ENCODE assay signal across 18 mouse cellular contexts in the genomic region with DNA sequence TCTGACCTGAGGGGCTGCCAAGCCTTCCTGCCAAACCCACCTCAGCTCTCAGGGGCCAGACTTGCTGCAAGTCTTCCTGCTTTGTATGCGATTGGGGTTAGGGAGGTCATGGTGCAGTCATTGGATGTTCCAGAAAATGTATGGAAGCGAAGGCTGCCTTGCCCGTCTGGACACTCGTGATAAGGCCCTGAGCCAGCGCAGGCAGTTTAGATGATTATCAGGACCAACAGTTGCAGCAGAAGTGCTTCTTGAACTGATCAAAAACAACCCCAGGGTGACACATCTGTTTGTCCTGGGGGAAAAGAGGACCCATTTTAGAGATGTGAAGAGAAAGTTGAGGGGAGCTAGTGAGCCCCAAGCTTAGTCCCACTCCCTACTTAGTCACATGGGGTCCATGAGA. TPM values are rescaled to one million over a fixed set of nuclear protein-coding genes. Genes with fewer than 3 reads are reported as not detected.
DNase-seq lines count a peak whose midpoint lies in the region; ATAC-seq lines count a peak whose summit lies in the region.
"Had no signal": no experiment of that assay in that cellular context is flagged by ENCODE, and none has a peak within 500 bp of the region (broad histone marks: within the 10 kb centered on the region; RNA-seq: fewer than 3 reads in every experiment).

No protein-coding gene starts in this region.

- H3K4me2 ChIP-seq in heart, embryonic 13.5 days: peak overlapping the region; percentile 11; the same call in 1 of the 2 replicates
- no peak overlapping the region for H3K4me2 ChIP-seq in midbrain, embryonic 16.5 days (ENCODE audit: low read length)
- H3K4me2 ChIP-seq: lung, embryonic 15.5 days; neural tube, embryonic 15.5 days had no signal

- no peaks in the 10 kb centered on the region for H3K27me3 ChIP-seq in heart, embryonic 13.5 days (replicated peaks)
- H3K27me3 ChIP-seq in midbrain, embryonic 16.5 days (ENCODE audit: control insufficient read depth, insufficient read depth, low read depth, low read length): no peaks in the 10 kb centered on the region
- H3K27me3 ChIP-seq: lung, embryonic 15.5 days; neural tube, embryonic 15.5 days had no signal

- no peak overlapping the region for H3K4me3 ChIP-seq in heart, embryonic 13.5 days
- H3K4me3 ChIP-seq in midbrain, embryonic 16.5 days (ENCODE audit: low read depth, low read length): no peak overlapping the region
- H3K4me3 ChIP-seq: heart, adult 2 months; left cerebral cortex, adult 2 months; lung, embryonic 15.5 days; neural tube, embryonic 15.5 days had no signal

- no peaks in the 10 kb centered on the region for H3K9me3 ChIP-seq in heart, embryonic 13.5 days
- no peaks in the 10 kb centered on the region for H3K9me3 ChIP-seq in midbrain, embryonic 16.5 days (replicated peaks; ENCODE audit: control insufficient read depth, low read length, poor library complexity, severe bottlenecking)
- H3K9me3 ChIP-seq: lung, embryonic 15.5 days; neural tube, embryonic 15.5 days had no signal

- H3K9ac ChIP-seq in heart, embryonic 13.5 days: no peak overlapping the region
- H3K9ac ChIP-seq in midbrain, embryonic 16.5 days (ENCODE audit: low read depth, low read length): no peak overlapping the region
- H3K9ac ChIP-seq: lung, embryonic 15.5 days; neural tube, embryonic 15.5 days had no signal

- no peak for DNase-seq in heart, postnatal 4 days
- DNase-seq in MN1 (ENCODE audit: low spot score) (peak; percentile 27), liver (peak; percentile 90)
- no peak for DNase-seq in adrenal gland, postnatal 14 days
- DNase-seq in yolk sac, embryonic 10.5 days (ENCODE audit: low spot score): no peak
- DNase-seq: adrenal gland, postnatal 36 days; heart, adult 2 months; heart, postnatal 14 days; kidney, adult 18-20 months; retina, postnatal 1 day had no signal

- H3K4me1 ChIP-seq in heart, embryonic 13.5 days: peaks cover 28% of the 10 kb centered on the region
- H3K4me1 ChIP-seq in midbrain, embryonic 16.5 days (ENCODE audit: control insufficient read depth, insufficient read depth, low read length): peaks cover 18% of the 10 kb centered on the region

- H3K36me3 ChIP-seq in heart, embryonic 13.5 days: no peaks in the 10 kb centered on the region
- no peaks in the 10 kb centered on the region for H3K36me3 ChIP-seq in midbrain, embryonic 16.5 days (ENCODE audit: control insufficient read depth, insufficient read depth, low read length)
- H3K36me3 ChIP-seq: lung, embryonic 15.5 days; neural tube, embryonic 15.5 days had no signal

- no peak for ATAC-seq in heart, embryonic 13.5 days (ENCODE audit: extremely low read depth, insufficient number of reproducible peaks, low FRiP score, low TSS enrichment)
- ATAC-seq in megakaryocyte-erythroid progenitor cell, adult 5-6 weeks (replicated peaks; ENCODE audit: low FRiP score, low TSS enrichment, poor library complexity, severe bottlenecking): peak; percentile 62
- ATAC-seq in midbrain, embryonic 16.5 days: no peak
- ATAC-seq: forebrain, embryonic 14.5 days; hindbrain, embryonic 16.5 days had no signal

- H3K27ac ChIP-seq in heart, embryonic 13.5 days (replicated peaks): no peak overlapping the region
- H3K27ac ChIP-seq in midbrain, embryonic 16.5 days (ENCODE audit: low read length): no peak overlapping the region
- H3K27ac ChIP-seq: heart, adult 2 months; left cerebral cortex, adult 2 months; lung, embryonic 15.5 days; neural tube, embryonic 15.5 days had no signal

- WGBS in heart, embryonic 13.5 days: 52% methylated on average over 5 of the region's 5 CpGs
- whole genome bisulfite sequencing in midbrain, embryonic 16.5 days: 88% methylated on average over 5 of the region's 5 CpGs

RNA-seq across cellular contexts. Expression of a gene that starts 2.2 kb away (rescaled TPM):
- 29.4 and 31.1 TPM in 2 replicates for polyA plus RNA-seq in heart, embryonic 13.5 days (2015; fragmentation: Nextera tagmentation; extraction: Ambion mirVana)
- total RNA-seq in heart, postnatal 4 days (2021): 10 to 100 TPM; 36.5 to 37.0 TPM
- total RNA-seq in megakaryocyte-erythroid progenitor cell, adult 5-6 weeks (2014; fragmentation: Nextera tagmentation): 34.4 and 68.3 TPM in 2 replicates
- total RNA-seq in megakaryocyte-erythroid progenitor cell, adult 5-6 weeks (2017): 13.8 and 20.4 TPM in 2 replicates
- total RNA-seq in adrenal gland, postnatal 14 days (2021): 14.6 and 23.0 TPM in 2 replicates
- 35.9 and 38.3 TPM in 2 replicates for polyA plus RNA-seq in midbrain, embryonic 16.5 days (2015; fragmentation: Nextera tagmentation; extraction: Ambion mirVana)

RNA-seq across cellular contexts. Expression of a gene that starts 39.0 kb away (rescaled TPM):
- 603 and 677 TPM in 2 replicates for polyA plus RNA-seq in heart, embryonic 13.5 days (2015; fragmentation: Nextera tagmentation; extraction: Ambion mirVana)
- 100 to 1,000 TPM; 591 to 607 TPM for total RNA-seq in heart, postnatal 4 days (2021)
- total RNA-seq in megakaryocyte-erythroid progenitor cell, adult 5-6 weeks (2014; fragmentation: Nextera tagmentation): 2,690 and 2,775 TPM in 2 replicates
- total RNA-seq in megakaryocyte-erythroid progenitor cell, adult 5-6 weeks (2017): 3,160 and 3,275 TPM in 2 replicates
- 594 and 691 TPM in 2 replicates for total RNA-seq in adrenal gland, postnatal 14 days (2021)
- 524 and 548 TPM in 2 replicates for polyA plus RNA-seq in midbrain, embryonic 16.5 days (2015; fragmentation: Nextera tagmentation; extraction: Ambion mirVana)

RNA-seq across cellular contexts. Expression of a gene that starts 39.6 kb away (rescaled TPM):
- polyA plus RNA-seq in heart, embryonic 13.5 days (2015; fragmentation: Nextera tagmentation; extraction: Ambion mirVana): 27.3 and 30.7 TPM in 2 replicates
- total RNA-seq in heart, postnatal 4 days (2021): 10 to 100 TPM; 73.4 to 86.0 TPM
- 12.7 and 18.1 TPM in 2 replicates for total RNA-seq in megakaryocyte-erythroid progenitor cell, adult 5-6 weeks (2014; fragmentation: Nextera tagmentation)
- total RNA-seq in megakaryocyte-erythroid progenitor cell, adult 5-6 weeks (2017): 5.9 and 7.0 TPM in 2 replicates
- total RNA-seq in adrenal gland, postnatal 14 days (2021): 28.5 and 29.8 TPM in 2 replicates
- 66.2 and 83.9 TPM in 2 replicates for polyA plus RNA-seq in midbrain, embryonic 16.5 days (2015; fragmentation: Nextera tagmentation; extraction: Ambion mirVana)

RNA-seq across cellular contexts. Expression of a gene that starts 42.8 kb away (rescaled TPM):
- 1.2 and 1.3 TPM in 2 replicates for polyA plus RNA-seq in heart, embryonic 13.5 days (2015; fragmentation: Nextera tagmentation; extraction: Ambion mirVana)
- 1 to 10 TPM; 2.5 TPM for total RNA-seq in heart, postnatal 4 days (2021)
- total RNA-seq in megakaryocyte-erythroid progenitor cell, adult 5-6 weeks (2014; fragmentation: Nextera tagmentation): not detected in 2 replicates
- total RNA-seq in megakaryocyte-erythroid progenitor cell, adult 5-6 weeks (2017): not detected in 2 replicates
- total RNA-seq in adrenal gland, postnatal 14 days (2021): 6.6 and 7.6 TPM in 2 replicates
- 14.1 and 15.2 TPM in 2 replicates for polyA plus RNA-seq in midbrain, embryonic 16.5 days (2015; fragmentation: Nextera tagmentation; extraction: Ambion mirVana)

Comparison
In these comparisons a context has a peak if more than half of its experiments do, and no peak if none do; other contexts are left out.
1. DNase-seq: peak in MN1 (single experiment) and liver (single experiment); none in heart, postnatal 4 days (single experiment), adrenal gland, postnatal 14 days (single experiment) and yolk sac, embryonic 10.5 days (single experiment).